Mouse (Mus musculus) hindbrain, embryonic 11.5 days (tissue): ENCODE measurements at regions not wholly inside any gene's neighbourhood (a gene's known extent, or its start where the extent isn't known, plus 50 kb on each side); places are given as distances from the start of the nearest gene placed in this dataset.

Experiments used
- ATAC-seq: fragments of 200-750 bp; cut with Nextera tagmentation; 2 replicates; pipeline ENCODE4 v1.8.0; 2017; ENCODE audit warnings: mild to moderate bottlenecking, moderate TSS enrichment, moderate library complexity; ENCODE audit not compliant: low FRiP score
- DNase-seq: peaks from one replicate; pipeline ENCODE4 v3.0.0-alpha.2; 2015; ENCODE audit warnings: low spot score
- H3K27ac ChIP-seq: fragments of 300-500 bp; sonication (generic); 2 replicates; pipeline ENCODE4 v1.5.1; 2014; ENCODE audit warnings: mild to moderate bottlenecking, low read depth, low read length
- H3K27me3 ChIP-seq: fragments of 300-500 bp; sonication (generic); 2 replicates; pipeline ENCODE4 v1.6.1; 2014; ENCODE audit warnings: mild to moderate bottlenecking, low read length, moderate library complexity, mixed read lengths; ENCODE audit not compliant: control insufficient read depth, insufficient read depth
- H3K36me3 ChIP-seq: fragments of 300-500 bp; sonication (generic); 2 replicates; pipeline ENCODE4 v1.6.1; 2014; ENCODE audit warnings: mild to moderate bottlenecking, low read length, moderate library complexity, mixed read lengths; ENCODE audit not compliant: control insufficient read depth, insufficient read depth
- H3K4me1 ChIP-seq: fragments of 300-500 bp; sonication (generic); replicated peaks from 2 replicates; pipeline ENCODE4 v1.6.1; 2014; ENCODE audit warnings: low read length, mixed read lengths; ENCODE audit not compliant: control insufficient read depth, insufficient read depth
- H3K4me2 ChIP-seq: fragments of 300-500 bp; sonication (generic); replicated peaks from 2 replicates; pipeline ENCODE4 v1.6.1; 2014; ENCODE audit warnings: mild to moderate bottlenecking, low read depth, low read length
- H3K4me3 ChIP-seq: fragments of 300-500 bp; sonication (generic); 2 replicates; pipeline ENCODE4 v1.5.1; 2014; ENCODE audit warnings: low read depth, low read length
- H3K9ac ChIP-seq: fragments of 300-500 bp; sonication (generic); 2 replicates; pipeline ENCODE4 v1.6.1; 2014; ENCODE audit warnings: low read depth, low read length
- H3K9me3 ChIP-seq: fragments of 300-500 bp; sonication (generic); 2 replicates; pipeline ENCODE4 v1.6.1; 2016; ENCODE audit warnings: low read length; ENCODE audit not compliant: control insufficient read depth
- WGBS: fragments of 180-500 bp; shearing (Covaris S2); extraction: QIAGEN DNeasy Blood & Tissue Kit; methylation state at CpG from one replicate; pipeline ENCODE4 v1.1.7; 2014; 5-methylcytosine and 5-hydroxymethylcytosine counted together

GRCm38 (mm10) chr6:49769904-49770720 is 52.4 kb upstream of the Npy start:
- Histone ChIP-seq H3K4me3 (no peak overlapping the region), H3K27ac (no peak overlapping the region), H3K36me3 (no peaks in the 10 kb centered on the region), H3K4me1 (0 out of 2 replicates have a peak, but pooled peaks cover under 1% of the 10 kb centered on the region), H3K9me3 (no peaks in the 10 kb centered on the region), H3K4me2 (no peak overlapping the region), H3K9ac (no peak overlapping the region), H3K27me3 (no peaks in the 10 kb centered on the region)
- ATAC-seq, result no peak
- WGBS, result 82% methylated on average over 11 of the region's 11 CpGs
- no peak for DNase-seq
